Mouse (Mus musculus) hindbrain, embryonic 12.5 days (tissue): ENCODE measurements around the gene Clrn2. TPM values are rescaled to one million over a fixed set of nuclear protein-coding genes. Genes with fewer than 3 reads are reported as not detected.
A peak's percentile ranks its signal among the peaks of the same experiment; 100 is the strongest.

ENCODE experiments used
- ATAC-seq: fragments of 200-750 bp; cut with Nextera tagmentation; 2 replicates; pipeline ENCODE4 v1.8.0; 2017; ENCODE audit warnings: moderate TSS enrichment; ENCODE audit not compliant: low FRiP score
- H3K27ac ChIP-seq: fragments of 300-500 bp; sonication (generic); 2 replicates; pipeline ENCODE4 v1.5.1; 2016; ENCODE audit warnings: mild to moderate bottlenecking
- H3K27me3 ChIP-seq: fragments of 300-500 bp; sonication (generic); 2 replicates; pipeline ENCODE4 v1.6.1; 2016; ENCODE audit warnings: mild to moderate bottlenecking
- H3K36me3 ChIP-seq: fragments of 300-500 bp; sonication (generic); 2 replicates; pipeline ENCODE4 v1.6.1; 2016; ENCODE audit warnings: mild to moderate bottlenecking
- H3K4me1 ChIP-seq: fragments of 300-500 bp; sonication (generic); 2 replicates; pipeline ENCODE4 v1.6.1; 2016
- H3K4me2 ChIP-seq: fragments of 300-500 bp; sonication (generic); replicated peaks from 2 replicates; pipeline ENCODE4 v1.6.1; 2016; ENCODE audit warnings: mild to moderate bottlenecking
- H3K4me3 ChIP-seq: fragments of 300-500 bp; sonication (generic); 2 replicates; pipeline ENCODE4 v1.5.1; 2016; ENCODE audit warnings: mild to moderate bottlenecking
- H3K9ac ChIP-seq: fragments of 300-500 bp; sonication (generic); 2 replicates; pipeline ENCODE4 v1.6.1; 2016; ENCODE audit warnings: mild to moderate bottlenecking, moderate library complexity
- H3K9me3 ChIP-seq: fragments of 300-500 bp; sonication (generic); replicated peaks from 2 replicates; pipeline ENCODE4 v1.6.1; 2016; ENCODE audit warnings: mild to moderate bottlenecking
- WGBS: fragments of 180-500 bp; shearing (Covaris S2); methylation state at CpG from one replicate; pipeline ENCODE4 v1.1.7; 2016; 5-methylcytosine and 5-hydroxymethylcytosine counted together
- polyA plus RNA-seq: library from polyadenylated mRNA; unstranded; fragments of >200 nt; fragmentation: Nextera tagmentation; extraction: Ambion mirVana; gene quantifications from 2 replicates; pipeline ENCODE4 v1.2.1, GENCODE M21; 2016

The Clrn2 gene
- polyA plus RNA-seq, 1 experiment from 2014 or later, result 0.23 TPM

DNA sequence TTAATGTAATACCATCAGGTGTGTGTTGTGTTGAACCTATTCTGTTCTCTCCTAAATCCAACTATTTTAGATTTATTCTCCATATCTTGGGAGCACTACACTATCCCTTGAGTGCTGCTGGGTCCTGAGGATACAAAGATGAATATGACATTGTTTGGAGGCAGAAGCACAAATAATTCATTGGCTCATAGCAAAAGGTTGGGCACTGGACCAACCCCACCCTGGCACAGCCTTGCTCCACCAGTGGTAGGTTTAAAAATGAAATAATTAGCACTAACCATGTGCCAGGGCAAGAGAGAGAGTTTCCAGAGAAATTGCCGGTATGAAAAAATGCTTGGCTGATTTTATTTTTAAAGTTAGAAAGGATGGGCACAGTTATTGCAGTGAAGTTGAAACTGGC lies 20.0 kb downstream of the Clrn2 start:
- ATAC-seq, result no peak
- Histone ChIP-seq H3K4me1 (no peaks in the 10 kb centered on the region), H3K36me3 (no peaks in the 10 kb centered on the region), H3K4me3 (no peak overlapping the region), H3K9ac (no peak overlapping the region), H3K4me2 (no peak overlapping the region), H3K27me3 (no peaks in the 10 kb centered on the region), H3K9me3 (no peaks in the 10 kb centered on the region), H3K27ac (no peak overlapping the region)
- WGBS, result 98% methylated on average over 1 of the region's 1 CpGs

DNA sequence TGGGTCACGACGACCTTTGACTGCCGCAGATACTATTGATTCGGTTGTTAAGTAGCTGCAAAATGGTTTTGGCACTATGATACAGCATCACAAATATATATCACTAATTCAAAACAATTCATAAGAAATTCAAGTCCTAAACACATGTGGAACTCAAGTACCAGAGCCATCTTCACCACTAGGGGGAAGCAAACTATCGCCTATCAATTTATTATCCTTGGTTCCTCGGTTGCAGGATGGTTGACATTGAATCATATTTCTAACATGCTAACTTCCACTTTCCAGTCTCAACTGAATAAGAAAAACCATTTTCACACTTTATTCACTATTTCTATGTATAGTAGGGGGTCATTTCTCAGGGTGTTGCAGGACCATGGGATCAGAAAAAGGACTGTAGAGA lies 20.7 kb downstream of the Clrn2 start:
- H3K4me3 ChIP-seq, result no peak overlapping the region
- H3K4me1 ChIP-seq, result no peaks in the 10 kb centered on the region
- no peak overlapping the region for H3K27ac ChIP-seq
- H3K9me3 ChIP-seq, result no peaks in the 10 kb centered on the region
- 36% methylated on average over 6 of the region's 6 CpGs for WGBS
- H3K4me2 ChIP-seq, result no peak overlapping the region
- no peaks in the 10 kb centered on the region for H3K27me3 ChIP-seq
- no peaks in the 10 kb centered on the region for H3K36me3 ChIP-seq
- H3K9ac ChIP-seq, result no peak overlapping the region
- ATAC-seq, result no peak

DNA sequence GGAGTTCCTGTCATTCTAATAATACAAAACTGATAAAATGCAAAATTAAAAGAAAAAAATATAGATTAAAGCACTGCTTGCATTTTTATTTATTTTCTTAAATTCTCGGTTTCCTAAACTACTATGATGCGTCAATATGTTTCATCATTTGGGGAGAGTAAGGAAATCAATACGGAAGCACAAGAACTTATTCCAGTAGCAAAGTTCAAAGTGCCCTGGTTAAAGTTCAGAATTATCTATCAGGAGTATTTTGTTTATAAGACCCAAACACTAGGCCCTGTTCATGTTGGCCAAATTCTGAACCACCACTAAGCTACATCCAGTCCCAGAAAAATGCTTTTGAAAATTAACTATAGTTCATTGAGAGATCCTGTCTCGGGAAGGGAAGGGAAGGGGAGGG lies 21.2 kb downstream of the Clrn2 start:
- Histone ChIP-seq H3K9ac (no peak overlapping the region), H3K4me3 (no peak overlapping the region), H3K9me3 (no peaks in the 10 kb centered on the region), H3K4me1 (no peaks in the 10 kb centered on the region), H3K27ac (no peak overlapping the region), H3K36me3 (no peaks in the 10 kb centered on the region), H3K4me2 (no peak overlapping the region), H3K27me3 (no peaks in the 10 kb centered on the region)
- 82% methylated on average over 3 of the region's 4 CpGs for WGBS
- no peak for ATAC-seq

DNA sequence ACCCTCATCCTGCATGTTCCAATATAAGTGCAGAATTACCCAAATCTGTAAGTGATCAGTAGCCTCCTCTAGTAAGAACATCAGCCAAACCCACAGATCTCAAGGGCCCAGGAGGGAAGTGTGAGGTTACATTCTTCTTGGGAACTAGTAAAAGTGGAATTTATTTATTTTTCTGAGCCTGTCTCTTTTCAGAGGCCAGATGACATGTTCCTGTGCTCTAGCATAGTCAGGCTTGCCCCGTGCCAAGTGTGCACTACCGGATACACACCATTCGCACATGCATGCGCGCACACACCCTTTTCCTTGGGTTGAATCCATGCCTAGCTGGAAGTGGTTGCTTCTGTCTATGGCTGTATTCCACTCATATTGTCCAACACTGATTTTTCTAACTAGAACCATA lies 22.2 kb downstream of the Clrn2 start:
- H3K36me3 ChIP-seq, result no peaks in the 10 kb centered on the region
- H3K4me2 ChIP-seq, result no peak overlapping the region
- H3K4me3 ChIP-seq, result no peak overlapping the region
- H3K9ac ChIP-seq, result no peak overlapping the region
- no peaks in the 10 kb centered on the region for H3K4me1 ChIP-seq
- WGBS, result 90% methylated on average over 5 of the region's 5 CpGs
- H3K27me3 ChIP-seq, result no peaks in the 10 kb centered on the region
- ATAC-seq, result no peak
- no peaks in the 10 kb centered on the region for H3K9me3 ChIP-seq
- no peak overlapping the region for H3K27ac ChIP-seq

DNA sequence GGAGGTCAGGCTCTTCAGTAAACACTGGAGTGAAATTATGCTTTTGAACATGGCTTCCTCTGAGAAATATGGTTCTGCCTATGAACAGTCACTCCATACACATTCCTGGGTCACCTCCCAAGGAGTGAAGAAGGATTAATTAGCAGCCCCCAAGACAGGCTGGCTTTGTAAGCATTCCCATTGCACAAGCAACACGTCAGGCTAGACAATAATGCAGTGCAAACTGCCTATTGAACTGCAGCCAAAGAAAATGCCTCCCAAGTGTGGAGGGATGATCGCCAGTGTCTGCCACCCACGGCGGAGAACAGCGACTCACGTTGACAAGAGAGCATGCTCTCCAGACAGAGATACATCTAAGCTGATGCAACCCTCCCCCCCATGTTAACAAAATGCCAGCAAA lies 22.7 kb downstream of the Clrn2 start:
- H3K4me2 ChIP-seq, result no peak overlapping the region
- no peaks in the 10 kb centered on the region for H3K4me1 ChIP-seq
- H3K4me3 ChIP-seq, result no peak overlapping the region
- no peak overlapping the region for H3K9ac ChIP-seq
- H3K36me3 ChIP-seq, result no peaks in the 10 kb centered on the region
- WGBS, result 36% methylated on average over 6 of the region's 6 CpGs
- no peak overlapping the region for H3K27ac ChIP-seq
- ATAC-seq, result 0 out of 2 replicates have a peak, but pooled peaks have one; percentile 29
- H3K27me3 ChIP-seq, result no peaks in the 10 kb centered on the region
- no peaks in the 10 kb centered on the region for H3K9me3 ChIP-seq

DNA sequence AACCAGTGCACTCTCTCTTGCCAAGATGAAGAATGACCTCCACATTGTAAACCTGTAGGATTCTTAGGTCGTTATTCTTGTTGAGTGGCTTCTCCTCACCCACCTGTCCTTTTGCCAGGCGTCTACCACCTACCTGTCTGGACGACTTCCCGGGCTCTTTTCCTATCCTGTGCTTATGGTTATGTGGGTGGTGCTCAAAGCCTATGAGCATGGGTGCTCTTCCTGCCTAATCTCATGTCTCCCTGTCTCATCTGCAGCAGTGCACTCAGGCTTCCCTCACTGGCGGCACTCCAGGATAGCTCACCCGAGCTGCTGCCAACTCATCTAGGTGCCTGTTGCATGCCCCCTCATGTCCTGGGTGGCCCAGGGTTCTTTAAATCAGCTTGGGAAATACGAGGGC lies 24.1 kb downstream of the Clrn2 start:
- no peaks in the 10 kb centered on the region for H3K4me1 ChIP-seq
- no peaks in the 10 kb centered on the region for H3K27me3 ChIP-seq
- no peak overlapping the region for H3K4me3 ChIP-seq
- H3K9me3 ChIP-seq, result no peaks in the 10 kb centered on the region
- no peak overlapping the region for H3K4me2 ChIP-seq
- H3K36me3 ChIP-seq, result no peaks in the 10 kb centered on the region
- H3K27ac ChIP-seq, result no peak overlapping the region
- ATAC-seq, result no peak
- 86% methylated on average over 7 of the region's 7 CpGs for WGBS
- H3K9ac ChIP-seq, result no peak overlapping the region

DNA sequence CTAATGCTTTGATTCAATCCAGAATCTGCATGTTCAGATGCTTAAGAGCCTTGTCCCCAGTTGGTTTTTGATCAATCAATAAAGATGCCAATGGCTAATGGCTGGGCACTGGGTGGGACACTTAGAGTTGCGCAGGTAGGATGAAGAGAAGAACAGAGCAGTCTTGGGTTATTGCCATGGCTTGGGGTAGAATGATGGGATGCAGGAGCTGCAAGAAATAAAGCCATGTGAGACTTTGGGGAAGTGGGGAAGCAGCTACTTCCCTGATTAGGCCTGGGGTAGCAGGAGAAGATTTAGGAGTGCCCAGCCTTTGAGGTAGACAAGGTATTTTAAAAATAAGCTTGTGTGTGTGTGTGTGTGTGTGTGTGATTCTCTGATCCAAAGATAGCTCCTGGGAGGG lies 26.5 kb downstream of the Clrn2 start:
- no peak overlapping the region for H3K4me3 ChIP-seq
- H3K9me3 ChIP-seq, result no peaks in the 10 kb centered on the region
- H3K27me3 ChIP-seq, result no peaks in the 10 kb centered on the region
- 91% methylated on average over 1 of the region's 1 CpGs for WGBS
- no peaks in the 10 kb centered on the region for H3K36me3 ChIP-seq
- no peak overlapping the region for H3K9ac ChIP-seq
- no peaks in the 10 kb centered on the region for H3K4me1 ChIP-seq
- no peak overlapping the region for H3K4me2 ChIP-seq
- no peak overlapping the region for H3K27ac ChIP-seq
- no peak for ATAC-seq

DNA sequence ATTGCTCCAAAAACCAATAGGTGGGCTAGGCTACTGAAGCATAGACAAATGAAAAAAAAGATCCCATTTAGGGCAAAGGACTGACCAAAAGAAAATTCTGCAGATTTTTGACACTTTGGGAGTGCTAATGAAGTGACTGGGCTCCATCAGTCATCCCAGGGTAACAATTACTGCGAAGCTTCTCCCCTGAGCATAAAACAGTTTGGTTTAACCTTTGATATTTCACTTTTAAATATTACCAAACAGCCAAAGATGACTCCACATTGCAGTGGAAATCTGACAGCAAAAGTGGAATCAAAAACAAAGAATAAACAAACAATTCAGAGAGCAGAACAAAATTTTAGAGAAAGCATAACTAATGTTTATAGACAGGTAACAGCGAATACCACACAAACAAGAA lies 27.6 kb downstream of the Clrn2 start:
- Histone ChIP-seq H3K4me2 (no peak overlapping the region), H3K9me3 (no peaks in the 10 kb centered on the region), H3K27me3 (no peaks in the 10 kb centered on the region), H3K4me1 (no peaks in the 10 kb centered on the region), H3K27ac (no peak overlapping the region), H3K9ac (no peak overlapping the region), H3K36me3 (no peaks in the 10 kb centered on the region), H3K4me3 (no peak overlapping the region)
- 80% methylated on average over 2 of the region's 2 CpGs for WGBS
- ATAC-seq, result no peak

DNA sequence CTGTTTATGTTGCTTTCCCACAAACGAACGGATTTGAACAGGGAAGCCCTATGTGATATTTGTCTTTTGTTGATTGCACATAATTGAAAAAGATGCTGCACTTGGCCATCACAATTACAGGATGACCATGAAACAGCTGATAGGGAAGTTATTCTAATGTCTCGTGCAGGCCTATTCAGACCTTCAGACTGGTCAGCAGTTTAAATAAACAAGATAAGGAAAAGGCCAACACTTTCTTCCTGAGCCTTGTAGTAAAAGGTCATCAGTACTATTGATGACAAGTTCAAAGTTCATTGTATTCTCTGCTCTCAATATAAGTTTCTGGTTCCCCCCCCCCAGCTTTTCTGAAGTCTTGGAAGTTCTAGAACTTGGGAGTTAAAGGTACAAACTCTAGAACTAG lies 29.1 kb downstream of the Clrn2 start:
- 82% methylated on average over 3 of the region's 3 CpGs for WGBS
- no peaks in the 10 kb centered on the region for H3K36me3 ChIP-seq
- no peaks in the 10 kb centered on the region for H3K9me3 ChIP-seq
- H3K4me2 ChIP-seq, result no peak overlapping the region
- H3K27me3 ChIP-seq, result no peaks in the 10 kb centered on the region
- H3K27ac ChIP-seq, result no peak overlapping the region
- ATAC-seq, result no peak
- H3K4me1 ChIP-seq, result no peaks in the 10 kb centered on the region
- H3K4me3 ChIP-seq, result no peak overlapping the region
- no peak overlapping the region for H3K9ac ChIP-seq

DNA sequence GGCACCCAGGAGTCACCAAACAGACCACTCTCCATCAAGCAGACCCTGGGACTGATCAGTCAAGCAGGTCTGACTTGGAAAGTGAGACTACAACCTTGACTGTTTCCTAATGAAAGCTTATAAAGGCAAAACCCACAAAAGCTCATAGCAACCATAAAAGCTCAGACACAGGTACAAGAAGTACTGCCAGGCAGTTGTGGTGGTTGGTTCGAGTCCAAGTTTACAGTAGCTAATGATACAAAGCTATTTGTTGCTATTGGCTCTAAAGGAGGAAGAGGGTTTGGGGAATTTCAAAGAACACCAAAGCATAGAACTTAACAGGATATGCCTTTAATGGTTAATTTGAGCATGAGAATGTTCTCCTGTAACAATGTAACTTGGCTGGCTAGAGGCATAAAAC lies 30.1 kb downstream of the Clrn2 start:
- 82% methylated on average over 1 of the region's 1 CpGs for WGBS
- ATAC-seq, result no peak
- no peak overlapping the region for H3K4me3 ChIP-seq

DNA sequence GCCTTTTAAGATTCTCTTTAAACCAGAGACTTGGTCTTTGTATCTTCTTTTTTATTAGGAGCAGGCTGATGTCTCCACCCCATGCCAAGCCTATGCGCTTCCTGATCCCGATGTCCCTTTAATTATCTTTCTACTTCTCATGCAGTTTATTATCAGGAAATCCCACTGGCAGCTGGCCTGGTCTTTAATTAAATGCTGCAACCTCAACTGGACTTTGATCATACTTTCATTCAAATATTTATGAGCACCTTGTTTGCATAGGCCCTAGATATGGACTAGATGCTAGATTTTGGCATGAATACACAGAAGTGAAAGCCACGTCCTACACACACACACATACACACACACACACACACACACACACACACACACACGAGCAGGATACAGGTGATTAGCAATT lies 38.2 kb downstream of the Clrn2 start:
- no peaks in the 10 kb centered on the region for H3K9me3 ChIP-seq
- 81% methylated on average over 4 of the region's 4 CpGs for WGBS
- H3K27me3 ChIP-seq, result peaks cover 3% of the 10 kb centered on the region; the same call in 1 of the 2 replicates
- H3K36me3 ChIP-seq, result no peaks in the 10 kb centered on the region; the same call in 1 of the 2 replicates
- 0 out of 2 replicates have a peak, but pooled peaks cover 11% of the 10 kb centered on the region for H3K4me1 ChIP-seq
- no peak overlapping the region for H3K4me3 ChIP-seq
- no peak overlapping the region for H3K9ac ChIP-seq
- H3K27ac ChIP-seq, result no peak overlapping the region
- no peak overlapping the region for H3K4me2 ChIP-seq
- no peak for ATAC-seq

More for the DNA sequence above, 30.1 kb downstream of the Clrn2 start:
- no peaks in the 10 kb centered on the region for H3K27me3 ChIP-seq
- H3K4me1 ChIP-seq, result no peaks in the 10 kb centered on the region
- H3K36me3 ChIP-seq, result no peaks in the 10 kb centered on the region
- no peak overlapping the region for H3K27ac ChIP-seq
- H3K9me3 ChIP-seq, result no peaks in the 10 kb centered on the region
- no peak overlapping the region for H3K4me2 ChIP-seq
- no peak overlapping the region for H3K9ac ChIP-seq

DNA sequence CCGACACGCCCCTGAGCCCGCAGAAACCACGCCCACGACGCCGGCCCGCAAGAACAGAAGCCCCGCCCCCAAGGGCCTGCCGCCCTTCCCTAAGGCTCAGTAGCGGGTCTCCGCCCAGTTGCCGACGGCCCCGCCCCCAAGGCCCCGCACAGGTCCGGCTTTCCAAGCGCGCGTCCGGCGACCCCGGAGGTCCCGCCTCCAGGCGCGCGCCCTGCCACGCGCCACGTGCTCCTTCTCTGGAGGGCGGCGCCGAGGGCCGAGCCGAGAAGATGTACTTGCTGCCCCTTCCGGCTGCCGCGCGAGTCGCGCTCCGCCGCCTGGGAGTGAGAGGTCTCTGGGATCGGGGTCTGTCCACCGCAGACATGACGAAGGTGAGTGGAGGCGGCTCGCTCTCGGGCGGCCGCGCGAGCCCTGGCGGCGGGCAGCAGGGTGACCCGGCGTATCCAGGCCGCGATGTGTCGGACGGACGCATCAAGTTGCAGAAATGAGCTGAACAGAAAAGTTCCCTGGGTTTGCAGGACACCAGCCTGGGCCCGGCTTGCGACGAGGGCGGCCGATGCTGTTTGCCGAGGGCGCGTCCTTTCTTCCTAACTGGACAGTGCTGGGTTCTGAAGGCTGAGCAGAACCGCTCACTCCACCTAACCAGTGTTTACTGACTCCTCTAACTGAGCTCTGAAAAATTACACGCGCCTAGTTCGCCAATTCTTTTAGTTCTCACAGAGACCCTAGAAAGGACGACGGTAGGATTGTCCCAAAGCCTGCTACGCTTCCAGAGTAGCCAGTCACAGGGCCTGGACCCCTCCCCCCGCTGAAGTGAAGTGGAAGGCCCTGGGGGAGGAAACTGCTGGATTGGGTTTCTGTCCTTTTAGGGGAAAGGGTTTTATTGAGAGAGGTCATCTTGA lies 39.9 kb downstream of the Clrn2 start, which contains the start of gene Lap3:
TSS of gene Lap3 (plus strand) at position 184 of the 902 bp plus-strand sequence.
- Histone ChIP-seq H3K4me1 (0 out of 2 replicates have a peak, but pooled peaks cover 11% of the 10 kb centered on the region), H3K9ac (peak within 1 kb of the TSS; percentile 73), H3K36me3 (peaks cover 5% of the 10 kb centered on the region), H3K4me2 (peak within 1 kb of the TSS; percentile 70), H3K4me3 (peak within 1 kb of the TSS; percentile 63), H3K9me3 (no peaks in the 10 kb centered on the region), H3K27me3 (peaks cover 3% of the 10 kb centered on the region; the same call in 1 of the 2 replicates), H3K27ac (peak within 1 kb of the TSS; percentile 35; the same call in 1 of the 2 replicates)
- peak; percentile 96 for ATAC-seq
- under 1% methylated on average over 76 of the region's 78 CpGs for WGBS
